Mouse (Mus musculus): ENCODE measurements at regions not wholly inside any gene's neighbourhood (a gene's known extent, or its start where the extent isn't known, plus 50 kb on each side); places are given as distances from the start of the nearest gene placed in this dataset.
A peak's percentile ranks its signal among the peaks of the same experiment; 100 is the strongest.

DNA sequence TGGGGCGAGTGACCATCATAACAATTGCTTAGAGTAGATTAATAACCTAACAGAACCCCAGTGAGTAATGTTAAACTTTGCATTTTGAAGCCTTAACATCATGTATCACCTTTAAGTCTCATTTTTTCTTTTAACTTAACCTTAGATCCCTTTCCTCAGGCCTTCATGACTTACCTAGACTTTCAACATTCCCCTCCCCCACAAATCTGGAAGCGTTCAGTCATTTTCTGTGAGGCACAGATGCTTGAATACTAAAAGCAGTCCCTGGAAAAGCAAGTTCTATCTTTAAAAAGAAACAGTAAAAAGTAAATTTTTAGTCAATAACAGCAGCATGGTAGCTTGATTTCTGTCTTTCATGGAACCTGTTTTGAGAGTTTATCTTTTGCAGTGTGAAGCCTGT, 171.3 kb upstream of the Fggy start:
- H3K4me1 ChIP-seq (ENCODE audit: control insufficient read depth, insufficient read depth, low read length) = no peaks in the 10 kb centered on the region; the same call in 1 of the 2 replicates
- no peaks in the 10 kb centered on the region for H3K36me3 ChIP-seq (ENCODE audit: control insufficient read depth, insufficient read depth, low read length)
- no peak overlapping the region for H3K9ac ChIP-seq (ENCODE audit: low read depth, low read length)
- H3K4me2 ChIP-seq (ENCODE audit: low read length) = no peak overlapping the region
- no peak for ATAC-seq
- H3K27ac ChIP-seq (ENCODE audit: low read length) = no peak overlapping the region
- WGBS = 53% methylated on average over 2 of the region's 2 CpGs
- no peaks in the 10 kb centered on the region for H3K9me3 ChIP-seq (replicated peaks; ENCODE audit: control insufficient read depth, low read length, poor library complexity, severe bottlenecking)
- no peak overlapping the region for H3K4me3 ChIP-seq (ENCODE audit: low read depth, low read length)
- H3K27me3 ChIP-seq (ENCODE audit: control insufficient read depth, insufficient read depth, low read depth, low read length) = no peaks in the 10 kb centered on the region

DNA sequence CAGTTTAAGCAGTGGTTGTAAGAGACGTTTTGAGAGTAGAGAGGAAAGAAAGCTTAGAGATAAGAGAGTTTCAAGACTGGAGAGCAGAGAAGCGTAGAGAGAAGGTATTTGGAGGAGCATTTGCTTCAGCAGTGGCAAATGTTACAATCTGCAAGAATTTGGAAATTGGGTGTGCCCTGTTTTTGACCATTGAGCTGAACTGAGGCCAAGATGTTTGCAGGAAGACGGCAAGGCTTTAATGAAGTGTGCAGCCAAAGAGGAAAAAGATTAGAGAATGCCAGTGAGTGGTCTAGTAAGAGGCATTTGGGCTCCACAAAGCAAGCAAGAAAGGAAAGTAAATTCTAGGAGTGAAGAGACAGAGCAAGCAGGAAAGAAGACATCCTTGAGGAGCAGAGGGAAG, 168.8 kb upstream of the Fggy start:
- Histone ChIP-seq H3K4me2 (ENCODE audit: low read length) (no peak overlapping the region), H3K4me3 (ENCODE audit: low read depth, low read length) (no peak overlapping the region)

DNA sequence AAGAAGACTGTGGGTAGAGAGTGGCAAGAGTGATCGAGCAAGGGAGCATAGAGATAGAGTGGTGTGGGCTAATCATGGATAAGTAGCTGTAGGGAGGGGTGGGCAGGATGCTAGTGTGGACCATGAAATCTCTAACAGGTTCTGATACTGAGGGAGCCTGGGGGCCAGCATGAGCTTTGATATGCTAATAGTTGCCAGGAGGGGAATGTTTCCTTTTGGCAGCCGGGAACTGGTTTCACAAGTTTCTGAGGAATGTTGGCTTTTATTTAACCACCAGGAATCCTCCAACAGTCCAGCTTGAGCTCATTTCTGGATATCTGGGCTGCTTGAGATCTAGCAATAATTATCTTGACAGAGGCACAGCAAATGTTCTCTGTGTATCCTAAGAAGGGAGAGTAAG, 167.7 kb upstream of the Fggy start:
- H3K36me3 ChIP-seq (ENCODE audit: control insufficient read depth, insufficient read depth, low read length) = no peaks in the 10 kb centered on the region
- no peaks in the 10 kb centered on the region for H3K9me3 ChIP-seq (replicated peaks; ENCODE audit: control insufficient read depth, low read length, poor library complexity, severe bottlenecking)
- H3K9ac ChIP-seq (ENCODE audit: low read depth, low read length) = no peak overlapping the region
- H3K4me1 ChIP-seq (ENCODE audit: control insufficient read depth, insufficient read depth, low read length) = no peaks in the 10 kb centered on the region; the same call in 1 of the 2 replicates
- no peak overlapping the region for H3K4me2 ChIP-seq (ENCODE audit: low read length)
- no peaks in the 10 kb centered on the region for H3K27me3 ChIP-seq (ENCODE audit: control insufficient read depth, insufficient read depth, low read depth, low read length)
- no peak overlapping the region for H3K27ac ChIP-seq (ENCODE audit: low read length)
- WGBS = 34% methylated on average over 2 of the region's 2 CpGs
- 0 out of 2 replicates have a peak, but pooled peaks have one; percentile 56 for ATAC-seq
- H3K4me3 ChIP-seq (ENCODE audit: low read depth, low read length) = no peak overlapping the region

More for the DNA sequence above, 168.8 kb upstream of the Fggy start:
- no peaks in the 10 kb centered on the region; the same call in 1 of the 2 replicates for H3K4me1 ChIP-seq (ENCODE audit: control insufficient read depth, insufficient read depth, low read length)
- WGBS = 67% methylated on average over 3 of the region's 3 CpGs
- H3K27me3 ChIP-seq (ENCODE audit: control insufficient read depth, insufficient read depth, low read depth, low read length) = no peaks in the 10 kb centered on the region
- no peaks in the 10 kb centered on the region for H3K9me3 ChIP-seq (replicated peaks; ENCODE audit: control insufficient read depth, low read length, poor library complexity, severe bottlenecking)
- ATAC-seq = no peak
- H3K9ac ChIP-seq (ENCODE audit: low read depth, low read length) = no peak overlapping the region
- no peaks in the 10 kb centered on the region for H3K36me3 ChIP-seq (ENCODE audit: control insufficient read depth, insufficient read depth, low read length)
- no peak overlapping the region for H3K27ac ChIP-seq (ENCODE audit: low read length)

DNA sequence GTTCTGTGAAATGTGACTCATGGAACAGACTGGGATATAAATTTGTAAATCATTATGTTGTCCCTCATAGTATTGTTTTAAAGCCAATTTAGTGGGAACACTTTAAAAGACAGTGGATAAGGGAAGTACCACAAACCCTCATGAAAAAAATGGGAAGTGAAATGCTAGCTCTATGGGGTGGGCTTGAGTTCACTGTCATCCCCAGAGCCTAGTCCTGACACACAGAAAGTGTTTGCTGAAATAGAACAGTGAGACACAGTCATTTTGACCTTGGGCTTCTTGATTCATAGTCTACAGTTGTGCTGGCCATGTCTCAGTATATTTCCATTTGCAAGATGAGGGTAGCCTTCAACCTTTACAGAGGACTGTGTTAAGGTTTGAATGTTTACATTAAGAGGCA, 166.8 kb upstream of the Fggy start:
- Histone ChIP-seq H3K4me3 (ENCODE audit: low read depth, low read length) (no peak overlapping the region), H3K27me3 (ENCODE audit: control insufficient read depth, insufficient read depth, low read depth, low read length) (no peaks in the 10 kb centered on the region), H3K27ac (ENCODE audit: low read length) (no peak overlapping the region), H3K36me3 (ENCODE audit: control insufficient read depth, insufficient read depth, low read length) (no peaks in the 10 kb centered on the region), H3K9me3 (replicated peaks; ENCODE audit: control insufficient read depth, low read length, poor library complexity, severe bottlenecking) (no peaks in the 10 kb centered on the region), H3K9ac (ENCODE audit: low read depth, low read length) (no peak overlapping the region), H3K4me2 (ENCODE audit: low read length) (no peak overlapping the region), H3K4me1 (ENCODE audit: control insufficient read depth, insufficient read depth, low read length) (no peaks in the 10 kb centered on the region; the same call in 1 of the 2 replicates)
- ATAC-seq = no peak

DNA sequence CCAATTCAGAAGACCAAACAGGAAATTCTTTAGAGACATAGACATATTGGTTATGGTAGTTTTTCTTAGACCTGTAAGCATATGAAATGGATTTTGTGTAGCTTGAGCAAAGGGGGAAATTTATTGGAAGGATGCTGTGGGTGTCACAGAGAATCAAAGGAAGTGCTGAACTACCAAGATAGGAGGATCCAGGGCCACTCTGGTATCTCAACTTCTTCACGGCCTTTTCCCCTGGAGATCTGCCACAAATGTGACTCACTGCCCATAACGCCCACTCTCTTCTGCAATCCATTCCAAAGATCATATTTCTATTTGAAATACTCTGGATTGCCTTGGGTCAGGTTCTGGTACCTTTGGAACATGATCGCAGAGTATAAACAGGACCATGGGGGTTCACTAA, 161.6 kb upstream of the Fggy start:
- no peaks in the 10 kb centered on the region for H3K27me3 ChIP-seq (ENCODE audit: control insufficient read depth, insufficient read depth, low read depth, low read length)
- H3K4me2 ChIP-seq (ENCODE audit: low read length) = no peak overlapping the region
- WGBS = 97% methylated on average over 3 of the region's 3 CpGs
- no peaks in the 10 kb centered on the region for H3K4me1 ChIP-seq (ENCODE audit: control insufficient read depth, insufficient read depth, low read length)
- no peak for ATAC-seq
- H3K4me3 ChIP-seq (ENCODE audit: low read depth, low read length) = no peak overlapping the region
- no peaks in the 10 kb centered on the region for H3K9me3 ChIP-seq (replicated peaks; ENCODE audit: control insufficient read depth, low read length, poor library complexity, severe bottlenecking)
- no peak overlapping the region for H3K9ac ChIP-seq (ENCODE audit: low read depth, low read length)
- no peak overlapping the region for H3K27ac ChIP-seq (ENCODE audit: low read length)
- no peaks in the 10 kb centered on the region for H3K36me3 ChIP-seq (ENCODE audit: control insufficient read depth, insufficient read depth, low read length)

DNA sequence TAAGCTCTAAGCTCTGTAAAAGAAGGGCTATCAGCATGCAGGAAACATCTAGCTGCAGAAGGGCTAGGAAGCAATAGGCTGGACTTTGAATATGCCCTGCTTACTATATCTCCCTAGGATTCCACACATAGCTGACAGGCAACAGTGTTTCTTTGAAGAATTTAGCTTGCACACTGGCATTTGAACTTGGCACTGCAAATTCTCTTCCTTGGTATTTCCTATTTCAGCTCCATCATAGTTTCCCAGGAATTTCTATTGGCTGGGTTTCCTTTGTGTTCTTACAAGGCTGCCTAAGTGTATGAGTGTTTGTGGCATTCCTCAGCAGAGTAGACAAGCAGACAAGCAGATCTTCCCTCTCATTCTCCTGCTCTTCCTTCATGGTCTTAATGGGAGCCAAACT, 159.0 kb upstream of the Fggy start:
- no peak overlapping the region for H3K4me2 ChIP-seq (ENCODE audit: low read length)
- H3K9ac ChIP-seq (ENCODE audit: low read depth, low read length) = no peak overlapping the region
- H3K4me1 ChIP-seq (ENCODE audit: control insufficient read depth, insufficient read depth, low read length) = no peaks in the 10 kb centered on the region
- H3K27me3 ChIP-seq (ENCODE audit: control insufficient read depth, insufficient read depth, low read depth, low read length) = no peaks in the 10 kb centered on the region
- no peak overlapping the region for H3K4me3 ChIP-seq (ENCODE audit: low read depth, low read length)
- no peak for ATAC-seq
- H3K36me3 ChIP-seq (ENCODE audit: control insufficient read depth, insufficient read depth, low read length) = no peaks in the 10 kb centered on the region
- H3K9me3 ChIP-seq (replicated peaks; ENCODE audit: control insufficient read depth, low read length, poor library complexity, severe bottlenecking) = no peaks in the 10 kb centered on the region
- no peak overlapping the region for H3K27ac ChIP-seq (ENCODE audit: low read length)

DNA sequence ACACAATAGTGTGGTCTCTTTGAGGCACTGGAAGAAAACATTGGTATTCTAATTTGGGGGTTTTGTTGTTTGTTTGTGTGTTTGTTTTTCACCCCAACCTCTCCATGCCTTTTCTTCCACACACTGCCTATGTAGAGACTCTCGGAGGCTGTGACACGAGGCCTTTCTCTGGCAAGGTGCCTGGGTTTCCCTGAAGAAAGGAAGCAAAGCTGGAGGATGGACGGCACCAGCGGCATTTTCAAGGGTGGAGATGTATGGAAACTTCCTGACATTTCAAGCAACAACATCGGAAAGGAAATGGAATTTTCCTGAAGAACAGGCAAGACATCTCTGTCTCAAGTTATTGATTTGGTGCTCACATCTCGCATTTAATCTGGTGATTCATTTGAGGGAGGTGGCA, 155.0 kb upstream of the Fggy start:
- WGBS = 86% methylated on average over 6 of the region's 6 CpGs
- Histone ChIP-seq H3K9ac (ENCODE audit: low read depth, low read length) (no peak overlapping the region), H3K27ac (ENCODE audit: low read length) (no peak overlapping the region), H3K4me2 (ENCODE audit: low read length) (no peak overlapping the region), H3K9me3 (replicated peaks; ENCODE audit: control insufficient read depth, low read length, poor library complexity, severe bottlenecking) (no peaks in the 10 kb centered on the region), H3K27me3 (ENCODE audit: control insufficient read depth, insufficient read depth, low read depth, low read length) (no peaks in the 10 kb centered on the region; the same call in 1 of the 2 replicates), H3K4me3 (ENCODE audit: low read depth, low read length) (no peak overlapping the region), H3K36me3 (ENCODE audit: control insufficient read depth, insufficient read depth, low read length) (no peaks in the 10 kb centered on the region), H3K4me1 (ENCODE audit: control insufficient read depth, insufficient read depth, low read length) (no peaks in the 10 kb centered on the region)
- no peak for ATAC-seq

DNA sequence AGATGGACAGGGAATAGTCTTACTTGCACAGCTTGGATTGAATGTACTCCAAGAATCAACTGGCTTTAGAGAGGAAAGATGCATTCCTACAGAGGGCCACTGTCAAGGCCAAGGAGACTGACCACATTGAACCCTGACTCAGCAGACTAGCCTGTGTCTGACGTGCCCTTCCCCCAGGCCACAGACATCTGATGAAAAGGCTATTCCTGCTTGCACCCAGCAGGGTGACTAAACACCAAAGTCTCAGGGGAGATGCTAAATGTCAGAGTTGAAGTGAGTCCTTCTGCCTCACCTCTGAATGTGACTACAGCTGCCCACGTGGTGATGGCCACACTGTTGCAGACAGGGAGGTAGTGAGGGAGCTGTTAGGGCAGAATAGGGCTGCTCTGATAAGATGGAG, 140.2 kb upstream of the Fggy start:
- Histone ChIP-seq H3K4me3 (ENCODE audit: low read depth, low read length) (no peak overlapping the region), H3K27me3 (ENCODE audit: control insufficient read depth, insufficient read depth, low read depth, low read length) (no peaks in the 10 kb centered on the region), H3K4me2 (ENCODE audit: low read length) (no peak overlapping the region), H3K36me3 (ENCODE audit: control insufficient read depth, insufficient read depth, low read length) (no peaks in the 10 kb centered on the region), H3K9me3 (replicated peaks; ENCODE audit: control insufficient read depth, low read length, poor library complexity, severe bottlenecking) (peaks cover under 1% of the 10 kb centered on the region; the same call in 1 of the 2 replicates), H3K27ac (ENCODE audit: low read length) (no peak overlapping the region), H3K9ac (ENCODE audit: low read depth, low read length) (no peak overlapping the region), H3K4me1 (ENCODE audit: control insufficient read depth, insufficient read depth, low read length) (no peaks in the 10 kb centered on the region)
- WGBS = 50% methylated on average over 2 of the region's 2 CpGs
- ATAC-seq = no peak

DNA sequence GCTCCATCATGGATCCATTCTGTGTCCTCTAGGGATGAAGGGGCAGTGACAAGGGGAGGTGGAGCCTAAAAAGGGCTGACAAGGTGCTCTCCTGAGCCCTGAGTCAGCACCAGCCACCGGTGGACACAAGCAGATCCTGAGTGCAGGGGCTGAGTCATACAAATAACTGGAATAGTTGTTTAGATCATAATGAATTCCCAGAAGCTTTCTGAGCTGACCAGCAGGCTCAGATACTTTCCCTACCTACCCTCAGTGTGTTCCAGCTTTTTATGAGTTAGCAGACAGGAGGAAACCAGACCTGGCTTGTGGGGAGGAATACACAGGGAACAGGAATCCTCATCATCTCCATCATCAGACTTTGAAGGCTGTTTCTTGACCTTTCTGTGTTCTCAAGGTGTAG, 130.7 kb upstream of the Fggy start:
- Histone ChIP-seq H3K9ac (ENCODE audit: low read depth, low read length) (no peak overlapping the region), H3K4me3 (ENCODE audit: low read depth, low read length) (no peak overlapping the region), H3K9me3 (replicated peaks; ENCODE audit: control insufficient read depth, low read length, poor library complexity, severe bottlenecking) (no peaks in the 10 kb centered on the region; the same call in 1 of the 2 replicates), H3K4me1 (ENCODE audit: control insufficient read depth, insufficient read depth, low read length) (no peaks in the 10 kb centered on the region), H3K36me3 (ENCODE audit: control insufficient read depth, insufficient read depth, low read length) (no peaks in the 10 kb centered on the region), H3K27ac (ENCODE audit: low read length) (no peak overlapping the region), H3K4me2 (ENCODE audit: low read length) (no peak overlapping the region), H3K27me3 (ENCODE audit: control insufficient read depth, insufficient read depth, low read depth, low read length) (no peaks in the 10 kb centered on the region)
- 75% methylated on average over 1 of the region's 1 CpGs for WGBS
- no peak for ATAC-seq

DNA sequence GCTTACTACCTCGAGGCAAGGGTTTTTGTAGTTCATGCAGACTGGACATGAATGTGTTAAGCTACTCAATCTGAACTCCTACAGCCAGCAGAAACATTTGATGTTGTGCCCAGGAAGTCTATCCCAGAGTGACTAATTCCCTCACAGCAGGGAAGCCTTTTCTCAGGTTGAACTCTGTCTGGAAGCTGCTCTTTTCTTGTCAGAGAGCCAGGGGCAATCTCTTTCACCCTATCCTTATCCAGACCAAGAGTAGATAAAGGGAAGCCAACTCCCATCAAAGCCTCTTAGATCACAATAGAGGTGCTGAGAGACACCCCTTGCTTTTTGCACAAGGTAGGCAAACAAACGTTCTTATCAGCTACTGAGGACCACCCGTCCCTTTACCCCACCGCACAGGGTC, 122.8 kb upstream of the Fggy start:
- ATAC-seq = peak; percentile 56; the same call in 1 of the 2 replicates
- Histone ChIP-seq H3K36me3 (ENCODE audit: control insufficient read depth, insufficient read depth, low read length) (no peaks in the 10 kb centered on the region), H3K4me1 (ENCODE audit: control insufficient read depth, insufficient read depth, low read length) (no peaks in the 10 kb centered on the region), H3K4me3 (ENCODE audit: low read depth, low read length) (no peak overlapping the region), H3K27me3 (ENCODE audit: control insufficient read depth, insufficient read depth, low read depth, low read length) (no peaks in the 10 kb centered on the region), H3K4me2 (ENCODE audit: low read length) (no peak overlapping the region), H3K9ac (ENCODE audit: low read depth, low read length) (no peak overlapping the region), H3K9me3 (replicated peaks; ENCODE audit: control insufficient read depth, low read length, poor library complexity, severe bottlenecking) (no peaks in the 10 kb centered on the region; the same call in 1 of the 2 replicates), H3K27ac (ENCODE audit: low read length) (no peak overlapping the region)
- 30% methylated on average over 4 of the region's 4 CpGs for WGBS
